Mouse (Mus musculus) cerebellum, postnatal 14 days (tissue): ENCODE measurements around the gene Hax1.

Source experiments
- DNase-seq, 2 experiments: peaks; one replicate each; pipeline ENCODE4 v3.0.0; 2021; ENCODE audit warnings: mixed read lengths in 2 of 2

Gene Hax1

DNA sequence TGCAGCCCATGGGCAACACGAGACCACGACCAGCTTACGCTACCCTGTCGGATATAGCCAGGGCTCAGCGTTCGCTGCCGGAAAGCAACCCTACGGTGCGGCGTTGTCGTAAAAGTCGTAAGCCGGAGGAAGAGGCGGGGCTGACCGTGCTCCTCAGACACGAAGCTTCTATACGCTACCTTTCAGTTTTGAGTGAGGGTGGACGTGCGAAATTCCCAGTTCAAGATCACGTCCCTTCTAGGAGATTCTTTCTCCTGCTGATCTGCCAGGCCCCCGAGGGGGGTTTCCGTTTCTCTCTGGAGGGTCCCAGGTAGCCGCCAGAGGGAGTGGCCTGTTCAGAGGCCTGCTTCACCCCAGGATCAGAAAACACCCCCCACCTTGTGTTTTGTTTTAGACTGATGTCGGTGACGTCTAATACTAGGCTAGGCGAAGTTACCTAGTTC lies at the start of gene Hax1:
Hax1 (minus strand) TSS at position 169 of the 443 bp plus-strand sequence.
- peak; percentile 96 to 97 for DNase-seq

DNA sequence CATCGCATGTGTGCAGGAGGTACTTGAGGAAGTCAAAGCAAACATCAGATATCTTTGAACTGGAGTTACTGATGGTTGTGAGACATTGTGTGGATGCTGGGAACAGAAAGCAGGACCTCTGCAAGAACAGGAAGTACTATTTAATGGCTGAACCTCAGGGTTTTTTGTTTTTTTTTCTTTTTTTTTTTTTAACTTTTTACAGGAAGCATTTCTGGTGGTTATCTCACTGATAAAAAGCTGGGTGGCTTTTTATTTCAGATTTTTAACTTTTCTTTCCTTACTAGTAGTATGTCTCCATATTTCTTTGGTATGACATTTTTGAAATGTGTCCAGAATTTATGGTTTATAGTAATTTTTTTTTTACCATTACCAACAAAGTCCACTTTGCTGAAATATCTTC lies 37.7 kb upstream of the Hax1 start:
- DNase-seq = no peak

DNA sequence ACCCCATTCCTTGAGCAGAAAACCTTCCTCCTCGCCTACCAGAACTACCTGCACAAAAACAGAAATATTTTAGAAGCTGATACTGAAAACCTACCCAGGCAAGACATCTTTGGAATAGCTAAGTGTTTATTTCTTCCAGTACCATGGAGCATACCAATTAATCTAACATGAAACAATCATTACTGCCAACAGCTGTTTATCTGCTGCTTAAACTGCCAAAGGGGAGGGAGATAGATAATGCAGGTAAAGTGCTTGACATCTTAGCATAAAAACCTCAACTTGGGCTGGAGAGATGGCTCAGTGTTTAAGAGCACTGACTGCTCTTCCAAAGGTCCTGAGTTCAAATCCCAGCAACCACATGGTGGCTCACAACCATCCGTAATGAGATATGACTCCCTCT lies 36.1 kb upstream of the Hax1 start:
- no peak for DNase-seq

DNA sequence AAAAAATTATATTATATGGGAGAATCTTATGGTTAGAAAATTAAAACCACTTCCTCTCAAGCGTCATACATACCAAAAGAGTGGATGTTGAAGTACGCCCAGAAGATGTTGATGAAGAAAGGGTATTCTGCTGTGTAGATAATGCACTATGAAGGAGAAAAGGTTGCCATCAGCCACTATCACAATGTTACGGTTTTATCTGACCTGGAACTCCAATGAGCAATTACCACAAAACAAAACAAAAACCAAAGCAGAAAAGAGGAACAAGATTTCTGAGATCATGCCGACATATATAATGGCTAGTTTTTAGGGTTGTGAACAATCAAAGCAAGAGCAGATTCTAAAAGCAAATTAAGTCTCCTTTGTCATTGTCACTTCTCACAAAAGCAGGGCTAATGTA lies 18.0 kb upstream of the Hax1 start:
- no peak for DNase-seq

DNA sequence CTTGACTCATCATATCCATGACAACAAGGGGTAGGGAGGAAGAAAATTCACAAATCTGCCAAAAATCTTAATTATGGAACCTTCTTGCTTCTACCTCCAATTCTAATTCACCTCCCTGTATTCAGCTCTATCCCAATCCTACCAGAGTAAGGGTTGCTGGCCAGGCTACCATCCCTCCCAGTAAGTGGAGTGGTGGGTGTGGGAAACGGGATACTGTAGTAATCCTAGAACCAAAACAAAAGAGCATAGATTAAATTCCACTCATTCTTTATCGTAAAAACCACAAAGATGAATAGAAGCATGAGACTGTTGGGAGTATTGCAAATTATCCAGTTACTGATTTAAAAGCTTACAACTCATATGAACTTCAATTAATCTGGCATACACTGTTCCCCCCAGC lies 11.7 kb upstream of the Hax1 start:
- no peak for DNase-seq

DNA sequence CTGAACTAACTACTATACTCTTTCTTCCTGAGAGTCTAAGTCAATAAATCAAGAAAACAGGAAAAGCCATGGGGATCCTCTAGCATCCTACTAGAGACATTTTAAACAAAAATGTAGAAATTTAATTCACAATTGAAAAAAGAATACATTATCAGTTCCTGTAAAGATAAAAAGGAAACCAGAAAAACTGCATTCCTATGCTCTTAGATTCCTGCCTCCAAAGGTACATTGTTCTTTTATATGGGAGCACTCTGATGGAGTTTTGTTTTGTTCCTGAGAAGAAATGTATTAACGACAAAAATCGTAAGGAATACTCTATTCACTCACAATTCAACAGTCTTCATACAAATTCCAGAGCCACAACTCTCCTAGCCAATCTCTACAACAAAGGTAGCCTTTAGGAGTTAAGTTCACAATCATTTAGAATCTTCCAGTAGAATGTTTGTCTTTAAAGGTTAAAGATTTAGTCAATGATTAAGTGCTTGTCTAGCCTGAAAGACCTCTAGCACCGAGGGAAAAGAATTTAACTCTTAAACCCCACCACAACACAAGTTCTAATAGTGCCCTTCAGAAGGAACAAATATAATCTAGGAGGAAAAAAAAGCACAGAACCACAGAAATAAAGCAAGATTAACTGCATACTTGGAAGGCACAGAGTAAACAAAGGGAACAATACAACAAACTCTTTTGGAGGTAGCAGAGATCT lies 5.7 kb upstream of the Hax1 start:
- no peak for DNase-seq

DNA sequence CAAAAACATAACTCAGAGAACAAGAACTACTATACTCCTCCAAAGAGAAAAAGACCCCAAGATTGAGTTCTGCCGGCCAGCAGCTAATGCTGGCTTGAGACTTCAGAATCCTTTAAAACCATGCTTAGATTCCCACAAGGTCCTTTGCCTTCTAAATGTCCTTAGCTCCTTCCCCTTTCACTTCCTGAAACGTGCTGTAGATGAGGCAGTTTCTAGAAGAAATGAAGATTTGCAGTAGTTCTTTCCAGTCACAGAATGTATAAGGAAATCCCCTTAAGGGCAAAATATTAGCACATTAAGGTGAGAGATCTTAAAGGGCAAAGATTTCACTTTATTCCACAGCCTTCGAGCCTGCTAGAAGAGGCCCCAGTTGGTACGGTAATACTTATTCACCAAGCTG lies 1.2 kb upstream of the Hax1 start:
- no peak for DNase-seq

DNA sequence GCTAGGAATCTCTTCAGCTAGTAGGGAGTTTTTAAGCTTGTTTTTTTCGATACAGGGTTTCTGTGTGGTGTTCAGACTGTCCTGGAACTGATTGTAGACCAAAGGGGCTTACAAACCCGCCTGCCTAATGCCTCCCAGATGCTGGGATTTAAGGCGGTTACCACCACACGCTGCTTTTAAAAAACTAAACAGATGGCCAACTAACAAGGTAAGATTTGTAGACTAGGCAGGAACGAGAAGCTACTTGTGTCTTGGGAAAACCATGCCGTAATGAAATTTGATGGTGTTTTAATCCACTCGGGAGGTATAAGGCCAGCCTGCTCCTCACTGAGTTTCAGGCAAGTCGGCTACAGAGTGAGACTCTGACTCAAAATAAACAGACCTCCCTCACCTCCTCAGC lies 510 bp upstream of the Hax1 start:
- DNase-seq = peak in 1 of 2 experiments; percentile 15

DNA sequence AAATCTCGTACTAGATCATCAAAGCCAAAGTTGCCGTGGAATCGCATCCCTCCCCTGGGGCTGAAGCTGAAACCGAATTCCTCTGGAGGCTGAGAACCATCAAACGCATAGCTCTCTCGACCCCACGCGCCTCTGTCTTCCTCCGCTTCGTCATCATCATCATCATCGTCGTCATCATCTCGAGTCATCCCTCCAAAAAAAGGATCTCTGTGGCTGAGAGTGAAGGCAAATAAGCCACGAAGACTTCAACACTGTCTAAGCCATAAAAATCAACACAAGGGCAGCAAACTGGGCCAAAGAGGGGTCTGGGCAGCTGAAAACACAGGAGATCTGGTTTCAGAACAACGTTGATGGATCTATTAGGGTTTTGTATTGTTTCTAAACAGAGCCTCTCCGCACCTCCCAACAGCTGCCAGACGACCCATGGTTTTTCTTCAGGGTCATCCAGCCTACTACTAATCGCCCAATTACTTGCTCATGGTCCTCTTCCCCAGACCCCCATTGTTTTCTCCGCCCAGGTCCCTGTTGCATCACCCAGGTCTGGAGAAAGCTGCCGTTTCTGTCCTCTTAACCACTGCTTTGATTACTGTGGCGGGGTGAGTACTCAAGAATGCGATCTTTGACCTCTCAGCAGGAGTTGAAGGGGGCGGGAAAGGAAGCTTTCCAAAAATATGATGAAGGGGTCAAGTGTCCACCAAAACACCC lies 637 bp downstream of the Hax1 start:
- peak in 1 of 2 experiments; percentile 15 for DNase-seq

DNA sequence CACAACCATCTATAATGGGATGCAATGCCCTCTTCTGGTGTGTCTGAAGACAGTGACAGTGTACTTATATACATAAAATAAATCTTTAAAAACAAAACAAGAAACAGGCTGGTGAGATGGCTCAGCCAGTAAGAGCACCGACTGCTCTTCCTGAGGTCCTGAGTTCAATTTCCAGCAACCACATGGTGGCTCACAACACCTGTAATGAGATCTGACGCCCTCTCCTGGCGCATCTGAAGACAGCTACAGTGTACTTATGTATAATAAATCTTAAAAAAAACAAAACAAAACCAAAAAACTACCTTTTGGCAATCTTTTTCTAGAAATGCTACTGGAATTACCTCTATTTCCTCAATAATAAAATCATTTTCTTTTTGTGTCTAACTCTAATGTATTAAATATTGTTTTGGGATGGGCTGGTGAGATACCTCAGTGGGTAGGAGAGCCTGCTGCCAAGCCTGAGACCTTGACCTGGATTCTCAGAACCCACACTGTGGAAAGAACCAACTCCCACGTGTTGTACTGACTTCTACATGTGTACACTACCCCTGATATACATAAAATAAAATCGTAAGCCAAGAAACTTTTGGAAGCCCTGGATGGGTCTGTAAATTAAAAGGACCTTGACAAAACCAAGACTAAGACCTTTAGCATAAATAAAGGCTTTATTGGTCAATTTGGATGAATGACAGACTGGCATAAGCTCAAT lies 3.6 kb downstream of the Hax1 start:
- no peak for DNase-seq

DNA sequence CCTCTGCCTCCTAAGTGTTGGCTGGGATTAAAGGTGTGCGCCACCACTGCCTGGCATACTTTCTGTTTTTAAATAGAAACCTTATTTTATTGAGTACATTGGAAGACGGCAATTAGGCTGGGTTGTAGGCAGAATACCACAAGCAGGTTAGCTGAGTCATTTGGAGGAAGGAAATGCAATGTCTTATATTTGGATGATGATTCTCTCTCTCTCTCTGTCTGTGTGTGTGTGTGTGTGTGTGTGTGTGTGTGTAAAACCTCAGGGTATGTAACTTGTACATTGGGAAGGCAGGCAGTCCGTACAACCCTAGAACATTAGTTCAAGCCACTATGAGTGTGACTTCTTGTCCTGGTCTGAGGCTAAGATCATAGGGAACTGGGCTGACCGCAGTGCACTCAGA lies 10.8 kb downstream of the Hax1 start:
- no peak for DNase-seq

DNA sequence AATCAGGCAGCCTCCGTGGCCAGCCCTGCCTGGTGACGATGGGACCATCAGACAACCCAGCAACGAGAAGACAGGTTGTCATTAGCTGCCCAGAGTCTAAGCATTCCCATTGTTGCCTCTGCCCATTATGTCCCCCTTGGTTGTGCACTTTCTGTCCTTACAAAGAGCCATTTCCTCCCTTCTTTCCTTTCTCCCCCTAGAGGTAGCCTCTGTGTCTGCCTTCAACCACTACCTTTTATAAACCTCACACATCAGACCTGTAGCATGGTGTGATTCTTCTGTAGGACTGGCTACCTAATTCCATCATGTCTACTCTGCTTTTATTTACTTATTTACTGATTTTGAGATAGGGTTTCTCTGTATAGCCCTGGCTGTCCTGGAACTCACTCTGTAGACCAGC lies 11.4 kb downstream of the Hax1 start:
- DNase-seq = no peak

DNA sequence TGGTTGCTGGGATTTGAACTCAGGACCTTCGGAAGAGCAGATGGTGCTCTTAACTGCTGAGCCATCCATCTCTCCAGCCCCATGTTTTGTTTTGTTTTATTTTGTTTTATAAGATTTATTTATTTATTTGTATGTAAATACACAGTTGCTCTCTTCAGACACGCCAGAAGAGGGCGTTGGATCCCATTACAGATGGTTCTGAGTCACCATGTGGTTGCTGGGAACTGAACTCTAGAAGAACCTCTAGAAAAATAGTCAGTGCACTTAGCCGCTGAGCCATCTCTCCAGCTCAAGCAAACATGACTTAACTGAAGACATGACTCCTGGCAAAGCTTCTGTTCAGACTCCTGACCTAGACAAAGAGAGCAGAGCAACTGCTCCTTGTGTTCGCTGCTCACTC lies 16.2 kb downstream of the Hax1 start:
- DNase-seq = no peak

DNA sequence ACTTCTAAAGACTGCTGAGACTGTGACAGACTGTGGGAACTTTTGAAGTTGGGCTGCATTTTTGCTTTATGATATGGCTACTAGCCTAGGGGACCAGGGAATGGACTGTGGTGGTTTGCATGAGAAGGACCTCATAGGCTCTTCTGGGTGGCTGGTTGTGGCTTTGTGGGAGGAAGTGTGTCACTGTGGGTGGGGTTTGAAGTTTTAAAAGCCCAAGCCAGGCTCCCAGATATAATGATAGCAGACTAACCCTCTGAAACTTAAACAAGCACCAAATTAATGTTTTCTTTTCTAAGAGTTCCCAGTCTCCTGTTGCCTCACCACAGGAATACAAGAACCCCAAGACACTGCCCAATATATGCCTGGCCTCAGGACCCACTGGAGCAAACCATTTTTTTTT lies 21.7 kb downstream of the Hax1 start:
- DNase-seq = no peak

DNA sequence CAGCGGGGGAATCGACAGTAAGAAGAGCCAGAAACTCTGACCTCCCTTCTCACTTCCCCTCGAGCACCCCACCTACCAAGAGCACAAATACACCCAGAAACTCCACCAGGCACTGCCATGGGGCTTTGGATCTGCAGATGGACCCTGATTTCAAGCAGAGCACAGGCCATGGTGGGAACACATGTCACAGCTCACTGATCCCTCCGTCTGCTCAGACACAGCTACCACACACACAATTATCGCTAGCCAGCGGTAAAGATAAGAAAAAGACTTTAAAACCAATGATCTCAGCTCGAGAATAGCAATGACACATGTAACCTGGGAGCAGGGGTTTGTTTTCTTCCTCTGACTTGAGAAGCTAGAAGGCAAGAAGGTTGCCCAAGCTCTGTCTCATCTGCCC lies 30.1 kb downstream of the Hax1 start:
- DNase-seq = no peak

DNA sequence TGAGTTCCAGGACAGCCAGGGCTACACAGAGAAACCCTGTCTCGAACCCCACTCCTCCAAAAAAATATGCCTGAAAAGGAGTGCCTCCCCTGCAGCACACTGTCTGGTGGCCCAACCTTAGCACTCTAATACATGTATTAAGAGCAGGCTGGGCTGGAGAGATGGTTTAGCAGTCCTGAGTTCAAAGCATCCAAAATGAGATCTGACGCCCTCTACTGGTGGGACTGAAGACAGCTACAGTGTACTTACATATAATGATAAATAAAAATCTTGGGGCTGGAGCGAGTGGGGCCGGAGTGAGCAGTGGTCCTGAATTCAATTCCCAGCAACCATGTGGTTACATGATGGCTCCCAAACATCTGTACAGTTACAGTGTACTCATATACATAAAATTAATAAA lies 31.6 kb downstream of the Hax1 start:
- DNase-seq = no peak

DNA sequence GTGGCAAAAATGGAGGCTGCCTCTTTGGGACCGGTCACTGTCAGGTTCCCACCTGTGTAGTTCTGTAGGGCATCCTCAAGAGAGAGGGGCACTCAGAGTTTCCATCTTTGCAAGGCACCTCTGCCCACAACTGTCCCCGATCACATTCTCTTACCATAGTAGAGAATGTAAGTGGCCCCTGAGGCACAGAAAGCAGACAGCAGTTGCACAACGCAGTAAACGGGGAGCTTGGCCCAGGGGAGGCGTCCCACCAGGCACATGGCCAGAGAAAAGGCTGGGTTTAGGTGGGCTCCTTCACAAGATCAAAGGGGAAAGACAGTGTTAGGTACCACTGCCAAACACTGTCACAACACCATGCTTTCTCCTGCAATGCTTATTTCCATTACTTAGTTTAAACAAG lies 32.6 kb downstream of the Hax1 start:
- DNase-seq = no peak

DNA sequence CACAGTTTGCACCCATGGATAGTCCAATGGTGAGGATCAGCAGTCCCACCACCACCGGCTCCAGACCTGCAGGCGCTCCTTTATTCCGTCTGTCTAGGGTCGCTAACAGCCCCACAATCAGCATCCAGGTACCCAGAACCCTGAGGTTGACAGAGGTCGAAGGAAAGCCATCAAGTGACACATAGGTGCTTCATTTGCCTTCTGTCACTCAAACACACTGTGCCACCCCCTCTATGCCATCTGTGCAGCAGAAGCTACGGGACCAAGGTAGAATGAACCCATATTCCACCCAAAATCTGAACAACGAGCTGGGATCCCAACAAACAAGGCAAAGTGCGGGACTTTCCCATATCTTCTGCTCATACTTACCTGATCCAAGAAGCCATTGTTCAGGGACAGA lies 33.0 kb downstream of the Hax1 start:
- DNase-seq = no peak

DNA sequence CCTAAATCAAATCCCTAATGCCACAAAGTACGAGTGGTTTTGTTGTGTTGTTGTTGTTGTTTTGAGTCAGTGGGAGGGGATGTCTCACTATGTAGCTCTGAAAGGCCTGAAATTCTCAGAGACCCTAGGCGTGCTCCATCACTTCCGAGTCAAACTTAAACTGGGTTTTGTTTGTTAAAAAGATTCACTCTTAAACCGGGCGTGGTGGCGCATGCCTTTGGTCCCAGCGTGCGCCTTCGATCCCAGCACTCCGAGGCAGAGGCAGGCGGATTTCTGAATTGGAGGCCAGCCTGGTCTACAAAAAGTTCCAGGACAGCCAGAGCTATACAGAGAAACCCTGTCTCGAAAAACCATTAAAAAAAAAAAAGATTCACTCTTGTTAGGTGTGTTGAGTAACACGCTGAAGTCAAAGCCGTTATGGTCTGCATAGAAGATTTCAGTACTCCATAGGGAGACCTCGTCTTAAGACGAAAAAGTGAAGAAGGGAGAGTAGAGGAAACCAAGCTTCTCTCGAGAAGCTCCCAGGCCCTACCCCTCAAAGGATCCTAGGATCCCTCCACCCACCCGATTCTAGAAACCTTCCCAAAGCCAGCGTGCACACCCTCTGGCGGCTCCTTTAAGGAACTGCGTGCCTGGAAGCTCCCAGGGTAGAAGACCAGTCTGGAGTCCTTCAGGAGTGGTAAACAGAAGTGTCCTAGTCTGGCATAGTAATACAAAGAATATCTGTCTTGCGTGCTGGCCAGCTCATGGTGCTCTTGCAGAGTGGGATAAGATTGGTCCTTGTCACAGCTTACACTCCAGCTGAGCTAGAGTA lies 34.4 kb downstream of the Hax1 start:
- peak; percentile 79 to 84 for DNase-seq

DNA sequence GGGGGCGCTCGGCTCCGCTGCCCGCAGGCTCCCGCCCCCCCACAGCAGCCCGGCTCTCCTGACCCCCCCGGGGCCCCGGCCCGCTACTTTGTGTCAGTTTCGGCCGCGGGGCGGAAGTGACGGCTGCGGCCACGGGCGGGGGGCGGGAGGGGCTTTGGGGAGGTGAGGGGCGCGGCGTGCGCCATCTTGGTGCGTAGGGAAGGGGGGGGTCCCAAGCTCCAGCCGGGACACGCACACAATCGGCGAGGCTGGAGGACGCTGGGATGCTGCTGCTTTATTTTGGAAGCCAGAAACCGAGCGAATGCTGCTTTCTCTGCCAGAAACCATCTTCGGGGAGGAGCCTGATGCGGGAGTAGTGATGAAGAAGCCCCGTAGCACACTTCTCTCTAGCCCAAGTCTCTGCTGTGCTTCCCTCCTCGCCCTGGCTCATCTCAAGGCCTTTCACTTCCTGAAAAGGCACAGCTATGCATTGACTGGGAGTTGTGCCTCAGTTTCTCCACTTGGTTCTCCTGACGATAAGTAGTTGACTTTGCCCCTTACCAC lies 35.3 kb downstream of the Hax1 start, which contains the start of gene Atp8b2:
Atp8b2 (minus strand) TSS at position 288 of the 543 bp plus-strand sequence.
- peak; percentile 80 to 81 for DNase-seq

DNA sequence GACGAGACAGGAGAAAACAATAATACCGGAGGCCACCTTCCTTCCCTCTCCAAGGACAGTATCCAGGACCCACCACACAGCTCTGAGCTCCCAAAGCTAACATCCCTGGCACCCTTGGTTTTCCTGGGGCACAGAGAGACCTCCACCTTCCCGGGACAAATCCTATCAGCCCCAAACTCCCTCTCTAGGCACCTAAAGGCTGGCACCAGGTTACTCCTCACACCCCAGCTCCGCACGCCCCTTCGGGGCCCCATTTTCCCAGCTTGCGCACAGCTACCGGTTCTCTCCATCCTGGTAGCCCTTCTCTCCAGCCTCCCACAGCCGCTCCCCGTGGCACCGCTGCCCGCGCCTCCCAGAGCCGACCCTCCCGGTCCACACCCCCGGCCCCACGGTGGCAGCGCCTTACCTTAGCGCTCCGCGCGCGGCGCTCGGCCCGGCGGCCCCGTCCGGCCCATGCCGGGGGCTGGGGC lies 35.8 kb downstream of the Hax1 start:
- DNase-seq = no peak

DNA sequence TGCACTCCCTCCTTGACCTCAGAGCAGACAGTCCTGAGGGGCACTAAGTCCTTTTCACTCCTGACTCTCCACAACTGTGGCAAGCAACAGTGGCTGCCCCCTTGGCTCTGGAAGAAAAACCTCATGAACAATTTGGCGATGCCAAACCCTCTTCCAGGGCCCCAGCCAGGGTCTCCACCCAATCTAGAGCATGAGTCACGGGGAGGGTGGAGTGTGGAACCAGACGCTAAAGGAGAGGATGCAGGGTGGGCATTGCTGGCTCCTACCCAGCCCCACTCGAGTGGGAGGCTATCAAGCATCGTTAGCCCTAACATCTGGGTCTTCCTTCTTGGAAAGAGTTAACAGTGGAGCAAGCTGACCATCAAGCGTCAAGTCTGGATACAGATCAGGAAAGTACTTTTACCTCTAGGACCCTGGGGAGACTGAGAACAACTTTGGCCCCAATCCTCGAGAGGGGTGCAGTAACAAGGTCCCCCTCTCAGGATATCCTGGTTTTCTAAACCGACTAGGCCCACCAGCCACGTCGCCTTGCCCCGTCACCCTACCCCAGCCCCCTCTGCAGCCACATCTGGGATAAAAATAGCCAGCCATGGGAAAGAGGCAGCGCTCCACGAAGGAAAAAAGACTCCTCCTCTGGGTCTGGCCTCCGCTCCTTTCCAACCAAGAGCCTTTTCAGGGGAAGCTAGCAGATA lies 36.4 kb downstream of the Hax1 start:
- DNase-seq = peak in 1 of 2 experiments; percentile 38
